Mouse (Mus musculus) embryonic fibroblast, embryonic 13.5 days (primary cell): Measurements from ENCODE around the gene Serpinf2.

ENCODE experiments used
- CTCF ChIP-seq: IDR thresholded peaks from 2 replicates; pipeline ENCODE4 v1.5.1; 2011; ENCODE audit warnings: mild to moderate bottlenecking, control low read depth, low read length, moderate library complexity, borderline replicate concordance; ENCODE audit not compliant: insufficient read depth
- POLR2A ChIP-seq: IDR thresholded peaks from 2 replicates; pipeline ENCODE4 v1.6.1; 2011; ENCODE audit warnings: low read depth, mild to moderate bottlenecking, control low read depth, low read length, moderate library complexity

GRCm38 (mm10) chr11:75450936-75451335, 11.5 kb upstream of the Serpinf2 start:
- TF ChIP-seq CTCF (no peak), POLR2A (no peak)
